Mouse (Mus musculus): Measurements from ENCODE around the gene Slc22a8. TPM values are rescaled to one million over a fixed set of nuclear protein-coding genes. Genes with fewer than 3 reads are reported as not detected.
A peak's percentile ranks its signal among the peaks of the same experiment; 100 is the strongest.

Slc22a8 gene
- polyA plus RNA-seq, 1 experiment from 2014 or later: 0.09 TPM

GRCm38 (mm10) chr19:8605241-8605558 lies 14.1 kb downstream of the Slc22a8 start:
- Histone ChIP-seq H3K36me3 (ENCODE audit: control insufficient read depth, insufficient read depth, low read length) (no peaks in the 10 kb centered on the region), H3K4me2 (ENCODE audit: low read depth, low read length) (no peak overlapping the region), H3K27ac (ENCODE audit: low read length) (no peak overlapping the region), H3K27me3 (ENCODE audit: control insufficient read depth, insufficient read depth, low read depth, low read length) (no peaks in the 10 kb centered on the region), H3K4me1 (replicated peaks; ENCODE audit: control insufficient read depth, insufficient read depth, low read length) (no peaks in the 10 kb centered on the region), H3K4me3 (ENCODE audit: low read length) (no peak overlapping the region), H3K9ac (ENCODE audit: low read length) (no peak overlapping the region), H3K9me3 (ENCODE audit: control insufficient read depth, low read length) (no peaks in the 10 kb centered on the region)
- WGBS: 87% methylated on average over 3 of the region's 3 CpGs
- no peak for ATAC-seq (ENCODE audit: low read depth)

GRCm38 (mm10) chr19:8611358-8612123 lies 20.5 kb downstream of the Slc22a8 start:
- no peak overlapping the region for H3K4me3 ChIP-seq (ENCODE audit: low read length)
- no peak overlapping the region for H3K9ac ChIP-seq (ENCODE audit: low read length)
- H3K36me3 ChIP-seq (ENCODE audit: control insufficient read depth, insufficient read depth, low read length): no peaks in the 10 kb centered on the region
- H3K4me2 ChIP-seq (ENCODE audit: low read depth, low read length): no peak overlapping the region
- H3K4me1 ChIP-seq (replicated peaks; ENCODE audit: control insufficient read depth, insufficient read depth, low read length): no peaks in the 10 kb centered on the region
- no peak overlapping the region for H3K27ac ChIP-seq (ENCODE audit: low read length)
- 63% methylated on average over 8 of the region's 8 CpGs for WGBS
- H3K27me3 ChIP-seq (ENCODE audit: control insufficient read depth, insufficient read depth, low read depth, low read length): no peaks in the 10 kb centered on the region
- no peaks in the 10 kb centered on the region for H3K9me3 ChIP-seq (ENCODE audit: control insufficient read depth, low read length)
- peak; percentile 47; the same call in 1 of the 2 replicates for ATAC-seq (ENCODE audit: low read depth)

GRCm38 (mm10) chr19:8613111-8613510 lies 22.1 kb downstream of the Slc22a8 start:
- no peak overlapping the region for H3K4me2 ChIP-seq (ENCODE audit: low read depth, low read length)
- no peak overlapping the region for H3K4me3 ChIP-seq (ENCODE audit: low read length)
- no peak for ATAC-seq (ENCODE audit: low read depth)
- no peaks in the 10 kb centered on the region for H3K9me3 ChIP-seq (ENCODE audit: control insufficient read depth, low read length)
- H3K36me3 ChIP-seq (ENCODE audit: control insufficient read depth, insufficient read depth, low read length): no peaks in the 10 kb centered on the region
- no peak overlapping the region for H3K27ac ChIP-seq (ENCODE audit: low read length)
- H3K9ac ChIP-seq (ENCODE audit: low read length): no peak overlapping the region
- no peaks in the 10 kb centered on the region for H3K27me3 ChIP-seq (ENCODE audit: control insufficient read depth, insufficient read depth, low read depth, low read length)
- WGBS: 61% methylated on average over 2 of the region's 2 CpGs
- no peaks in the 10 kb centered on the region for H3K4me1 ChIP-seq (replicated peaks; ENCODE audit: control insufficient read depth, insufficient read depth, low read length)

- no peak overlapping the region for H3K4me2 ChIP-seq (ENCODE audit: low read depth, low read length)
- no peak overlapping the region for H3K9ac ChIP-seq (ENCODE audit: low read length)
- H3K9me3 ChIP-seq (ENCODE audit: control insufficient read depth, low read length): no peaks in the 10 kb centered on the region
- no peaks in the 10 kb centered on the region for H3K4me1 ChIP-seq (replicated peaks; ENCODE audit: control insufficient read depth, insufficient read depth, low read length)
- no peak overlapping the region for H3K27ac ChIP-seq (ENCODE audit: low read length)
- no peak for ATAC-seq (ENCODE audit: low read depth)
- no peaks in the 10 kb centered on the region for H3K36me3 ChIP-seq (ENCODE audit: control insufficient read depth, insufficient read depth, low read length)
- no peak overlapping the region for H3K4me3 ChIP-seq (ENCODE audit: low read length)
- no peaks in the 10 kb centered on the region for H3K27me3 ChIP-seq (ENCODE audit: control insufficient read depth, insufficient read depth, low read depth, low read length)
- 21% methylated on average over 2 of the region's 2 CpGs for WGBS
Observed at GRCm38 (mm10) chr19:8614343-8614742, 23.3 kb downstream of the Slc22a8 start.

GRCm38 (mm10) chr19:8616314-8616713 lies 25.3 kb downstream of the Slc22a8 start:
- Histone ChIP-seq H3K4me1 (replicated peaks; ENCODE audit: control insufficient read depth, insufficient read depth, low read length) (no peaks in the 10 kb centered on the region), H3K4me3 (ENCODE audit: low read length) (no peak overlapping the region), H3K4me2 (ENCODE audit: low read depth, low read length) (no peak overlapping the region), H3K9me3 (ENCODE audit: control insufficient read depth, low read length) (no peaks in the 10 kb centered on the region), H3K9ac (ENCODE audit: low read length) (no peak overlapping the region), H3K27ac (ENCODE audit: low read length) (no peak overlapping the region), H3K36me3 (ENCODE audit: control insufficient read depth, insufficient read depth, low read length) (no peaks in the 10 kb centered on the region), H3K27me3 (ENCODE audit: control insufficient read depth, insufficient read depth, low read depth, low read length) (no peaks in the 10 kb centered on the region)
- no peak for ATAC-seq (ENCODE audit: low read depth)
- WGBS: 44% methylated on average over 4 of the region's 4 CpGs

GRCm38 (mm10) chr19:8617904-8618303 lies 26.9 kb downstream of the Slc22a8 start, which contains the start of gene Slc22a6:
Slc22a6 (plus strand) TSS chr19:8618039.
- no peak within 1 kb of the TSS for H3K4me2 ChIP-seq (ENCODE audit: low read depth, low read length)
- no peaks in the 10 kb centered on the region for H3K36me3 ChIP-seq (ENCODE audit: control insufficient read depth, insufficient read depth, low read length)
- H3K9me3 ChIP-seq (ENCODE audit: control insufficient read depth, low read length): no peaks in the 10 kb centered on the region
- WGBS: 14% methylated on average over 7 of the region's 7 CpGs
- H3K27ac ChIP-seq (ENCODE audit: low read length): no peak within 1 kb of the TSS
- H3K4me1 ChIP-seq (replicated peaks; ENCODE audit: control insufficient read depth, insufficient read depth, low read length): no peaks in the 10 kb centered on the region
- ATAC-seq (ENCODE audit: low read depth): no peak
- H3K4me3 ChIP-seq (ENCODE audit: low read length): no peak within 1 kb of the TSS
- H3K27me3 ChIP-seq (ENCODE audit: control insufficient read depth, insufficient read depth, low read depth, low read length): no peaks in the 10 kb centered on the region
- no peak within 1 kb of the TSS for H3K9ac ChIP-seq (ENCODE audit: low read length)

- Histone ChIP-seq H3K9me3 (ENCODE audit: control insufficient read depth, low read length) (no peaks in the 10 kb centered on the region), H3K4me1 (replicated peaks; ENCODE audit: control insufficient read depth, insufficient read depth, low read length) (no peaks in the 10 kb centered on the region), H3K4me3 (ENCODE audit: low read length) (no peak overlapping the region), H3K27ac (ENCODE audit: low read length) (no peak overlapping the region), H3K36me3 (ENCODE audit: control insufficient read depth, insufficient read depth, low read length) (no peaks in the 10 kb centered on the region), H3K27me3 (ENCODE audit: control insufficient read depth, insufficient read depth, low read depth, low read length) (no peaks in the 10 kb centered on the region), H3K4me2 (ENCODE audit: low read depth, low read length) (no peak overlapping the region), H3K9ac (ENCODE audit: low read length) (no peak overlapping the region)
- 87% methylated on average over 7 of the region's 7 CpGs for WGBS
- ATAC-seq (ENCODE audit: low read depth): no peak
Observed at GRCm38 (mm10) chr19:8621098-8621497, 30.0 kb downstream of the Slc22a8 start.

GRCm38 (mm10) chr19:8630249-8630648 lies 39.2 kb downstream of the Slc22a8 start:
- no peak overlapping the region for H3K9ac ChIP-seq (ENCODE audit: low read length)
- no peaks in the 10 kb centered on the region for H3K27me3 ChIP-seq (ENCODE audit: control insufficient read depth, insufficient read depth, low read depth, low read length)
- H3K4me2 ChIP-seq (ENCODE audit: low read depth, low read length): no peak overlapping the region
- no peak overlapping the region for H3K27ac ChIP-seq (ENCODE audit: low read length)
- no peaks in the 10 kb centered on the region for H3K9me3 ChIP-seq (ENCODE audit: control insufficient read depth, low read length)
- no peak overlapping the region for H3K4me3 ChIP-seq (ENCODE audit: low read length)
- H3K4me1 ChIP-seq (replicated peaks; ENCODE audit: control insufficient read depth, insufficient read depth, low read length): no peaks in the 10 kb centered on the region
- no peaks in the 10 kb centered on the region for H3K36me3 ChIP-seq (ENCODE audit: control insufficient read depth, insufficient read depth, low read length)
- WGBS: 62% methylated on average over 2 of the region's 2 CpGs
- no peak for ATAC-seq (ENCODE audit: low read depth)

GRCm38 (mm10) chr19:8630826-8631225 lies 39.8 kb downstream of the Slc22a8 start:
- Histone ChIP-seq H3K27ac (ENCODE audit: low read length) (no peak overlapping the region), H3K9me3 (ENCODE audit: control insufficient read depth, low read length) (no peaks in the 10 kb centered on the region), H3K9ac (ENCODE audit: low read length) (no peak overlapping the region), H3K4me1 (replicated peaks; ENCODE audit: control insufficient read depth, insufficient read depth, low read length) (no peaks in the 10 kb centered on the region), H3K4me3 (ENCODE audit: low read length) (no peak overlapping the region), H3K27me3 (ENCODE audit: control insufficient read depth, insufficient read depth, low read depth, low read length) (no peaks in the 10 kb centered on the region), H3K36me3 (ENCODE audit: control insufficient read depth, insufficient read depth, low read length) (no peaks in the 10 kb centered on the region), H3K4me2 (ENCODE audit: low read depth, low read length) (no peak overlapping the region)
- no peak for ATAC-seq (ENCODE audit: low read depth)
- 57% methylated on average over 6 of the region's 6 CpGs for WGBS

All from lung, embryonic 16.5 days (tissue).